Mouse (Mus musculus) kidney, adult 8-10 months (tissue): ENCODE data around the gene Gpa33.

Experiments
- DNase-seq, 2 experiments: peaks; one replicate each; pipeline ENCODE4 v3.0.0; 2022

The Gpa33 gene

DNA sequence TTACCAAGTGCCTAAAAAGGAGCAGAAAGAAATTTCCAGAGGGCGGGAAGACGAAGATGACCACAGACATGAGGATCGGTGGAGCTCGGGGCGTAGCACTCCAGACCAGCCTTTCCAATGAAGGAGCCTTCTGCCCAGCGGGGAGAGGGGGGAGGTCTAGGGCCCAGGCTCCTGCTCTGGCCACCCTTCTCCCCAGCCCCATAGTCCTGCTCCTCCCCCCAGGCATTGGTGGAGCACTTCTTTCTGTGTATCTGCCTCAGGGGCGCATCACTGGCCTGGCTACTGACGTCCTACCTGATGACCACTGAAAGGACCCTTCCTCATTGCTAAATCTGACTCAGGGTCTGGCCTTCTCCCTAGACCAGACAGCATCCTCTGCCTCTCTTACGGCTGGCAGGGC is 35.1 kb downstream of the Gpa33 start:
- DNase-seq: no peak

DNA sequence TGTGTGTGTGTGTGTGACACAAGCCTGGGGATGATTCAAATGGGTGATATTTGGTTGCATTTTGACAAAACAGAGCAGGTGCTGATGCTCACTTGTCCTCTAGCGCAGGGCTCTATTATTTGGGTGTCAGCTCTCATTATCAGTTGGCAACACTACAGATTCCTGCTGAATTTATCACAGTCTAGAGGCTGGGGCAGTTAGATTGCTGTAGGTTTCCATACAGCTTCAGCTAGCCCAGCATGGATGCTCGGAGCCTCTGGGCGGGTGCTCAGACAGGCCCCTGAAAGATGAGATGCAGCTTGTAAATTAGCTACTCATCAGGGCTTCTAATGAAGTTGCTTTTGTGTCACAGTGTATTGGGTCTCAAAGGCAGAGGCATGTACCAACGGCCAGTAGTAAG is 37.4 kb downstream of the Gpa33 start:
- no peak for DNase-seq

DNA sequence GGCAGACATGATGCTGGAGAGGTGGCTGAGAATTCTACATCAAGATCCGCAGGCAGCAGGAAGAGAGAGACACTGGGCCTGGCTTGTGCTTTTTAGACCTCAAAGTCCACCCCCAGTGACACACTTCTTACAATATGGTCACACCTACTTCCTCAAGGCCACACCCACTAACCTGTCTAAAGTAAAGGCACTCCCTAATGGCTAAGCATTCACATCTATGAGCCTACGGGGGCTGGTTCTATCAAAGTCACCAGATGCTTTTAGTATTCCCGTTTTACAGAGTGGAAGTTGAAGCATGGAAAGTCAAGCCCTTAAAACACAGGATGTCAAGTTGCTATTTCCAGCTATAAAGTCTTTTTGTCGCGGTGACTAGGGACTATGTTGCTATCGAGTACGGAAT is 38.0 kb downstream of the Gpa33 start:
- no peak for DNase-seq

DNA sequence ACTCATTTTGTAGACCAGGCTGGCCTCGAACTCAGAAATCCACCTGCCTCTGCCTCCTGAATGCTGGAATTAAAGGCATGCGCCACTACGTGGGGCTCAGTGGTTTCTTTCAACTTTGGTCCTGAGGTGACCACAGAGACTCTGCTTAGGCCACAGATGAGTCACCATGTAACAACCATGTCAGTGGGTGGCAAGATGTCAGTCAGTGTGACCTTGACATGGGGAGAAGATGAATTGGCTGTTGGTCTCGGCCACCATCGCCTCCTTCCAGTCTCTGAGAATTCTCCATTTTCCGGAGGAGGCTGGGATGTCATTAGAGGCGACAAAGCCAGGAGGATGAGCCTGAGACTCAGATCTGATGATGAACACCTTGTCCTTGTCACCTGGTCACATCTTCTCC is 39.7 kb downstream of the Gpa33 start:
- DNase-seq: no peak

DNA sequence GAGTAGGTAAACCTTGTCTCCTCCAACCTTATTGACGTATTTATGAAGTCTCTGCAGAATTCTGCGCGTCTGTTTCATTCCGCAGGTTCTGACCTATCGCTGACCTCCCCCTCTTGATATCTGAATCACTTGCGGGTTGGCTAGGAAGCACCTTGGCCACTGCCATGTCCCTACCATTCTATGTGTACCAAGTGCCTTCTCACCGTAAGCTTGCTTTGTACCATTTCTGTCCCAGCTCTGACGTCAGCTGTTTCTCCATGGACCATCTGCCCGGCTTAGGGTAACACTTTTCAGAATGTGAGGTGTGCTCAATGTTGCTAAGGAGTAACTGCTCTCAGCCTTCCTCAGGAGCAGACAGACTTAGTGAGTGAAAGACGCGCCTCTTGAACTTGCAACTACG is 40.8 kb downstream of the Gpa33 start:
- DNase-seq: no peak

DNA sequence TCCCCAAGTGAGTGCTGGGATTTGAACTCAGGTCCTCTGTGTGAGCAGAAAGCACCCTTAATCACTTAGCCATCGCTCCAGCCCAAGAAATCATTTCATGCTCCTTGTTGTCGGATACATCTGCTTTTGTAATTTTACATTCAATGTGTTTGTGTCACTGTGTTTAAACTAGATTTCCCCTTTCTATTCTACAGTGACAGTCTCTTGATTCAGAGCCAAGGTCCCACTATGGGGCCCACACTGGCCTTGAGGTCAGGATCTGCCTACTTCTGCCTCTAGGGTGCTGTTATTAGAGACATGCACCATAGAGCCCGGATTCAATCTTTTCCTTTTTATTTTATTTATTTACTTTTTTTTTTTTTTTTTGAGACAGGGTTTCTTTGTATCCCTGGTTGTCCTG is 43.0 kb downstream of the Gpa33 start:
- no peak for DNase-seq

DNA sequence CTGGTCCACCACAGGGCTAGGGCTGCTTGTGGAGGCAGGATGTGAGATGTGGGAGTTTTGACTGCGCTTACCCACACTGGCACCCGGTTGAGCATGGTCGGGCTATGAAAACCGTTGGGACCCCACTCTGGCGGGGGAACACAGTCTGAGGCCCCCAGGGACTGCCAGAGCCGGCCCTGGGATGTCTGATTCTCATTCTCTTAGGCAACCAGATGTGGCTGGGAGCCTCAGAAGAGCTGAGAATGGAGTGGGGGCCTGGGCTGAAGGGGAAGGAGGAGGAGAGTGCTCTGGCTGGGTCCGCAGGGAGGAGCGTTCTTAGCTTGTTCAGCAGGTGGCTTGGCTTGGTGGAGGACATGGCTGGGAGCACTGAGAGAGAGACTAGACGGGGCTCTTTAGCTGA is 43.6 kb downstream of the Gpa33 start:
- no peak for DNase-seq

DNA sequence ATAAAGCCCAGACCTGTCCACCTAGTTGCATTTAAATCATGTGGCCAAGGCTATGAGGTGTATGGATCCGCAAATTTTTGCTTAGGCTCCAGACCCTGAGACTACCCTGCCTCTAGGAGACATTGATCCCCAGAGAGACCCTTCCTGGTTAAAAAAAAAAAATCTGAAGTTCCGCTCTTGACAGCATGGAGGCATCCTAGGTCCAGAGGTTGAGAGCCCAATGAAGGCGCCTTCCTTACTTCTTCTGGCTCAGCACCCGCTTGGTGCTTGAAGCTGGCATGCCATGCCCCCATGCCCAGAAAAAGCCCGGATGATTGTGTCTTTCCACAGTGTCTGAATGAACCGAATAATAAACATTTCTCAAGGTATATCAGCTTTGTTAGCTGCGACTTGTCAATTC is 51.5 kb downstream of the Gpa33 start:
- DNase-seq: no peak

DNA sequence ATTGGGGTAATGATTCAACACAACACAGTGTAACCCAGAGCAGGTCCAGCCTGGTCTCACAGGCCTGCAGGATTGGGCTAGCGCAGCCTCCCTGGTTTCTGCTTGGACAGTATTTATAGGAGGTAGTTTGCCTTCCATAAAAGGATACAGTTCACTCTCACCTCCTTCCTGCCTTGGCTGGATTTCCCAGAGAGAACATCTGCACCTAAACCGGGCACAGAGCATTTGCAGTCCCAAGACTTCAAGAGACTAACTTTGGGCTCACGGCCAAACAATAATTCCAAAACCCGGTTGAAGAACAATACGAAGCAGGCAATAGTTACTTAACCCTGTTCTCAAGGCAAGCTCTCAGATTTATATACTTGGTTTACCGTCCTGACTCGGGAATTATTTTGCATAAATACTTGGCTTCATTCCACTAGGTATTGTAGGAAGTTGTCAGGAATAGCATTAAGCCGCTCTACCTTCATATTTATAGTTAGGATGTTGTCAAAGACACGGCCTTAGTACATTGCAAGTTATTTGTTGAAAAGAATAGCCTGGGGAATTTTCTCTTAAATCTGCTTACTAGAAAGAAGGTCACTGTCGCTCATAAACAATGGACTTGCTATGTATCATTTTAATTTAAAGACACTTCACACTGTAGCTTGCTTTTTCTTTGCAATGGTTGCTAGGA is 53.1 kb downstream of the Gpa33 start:
- DNase-seq: no peak

DNA sequence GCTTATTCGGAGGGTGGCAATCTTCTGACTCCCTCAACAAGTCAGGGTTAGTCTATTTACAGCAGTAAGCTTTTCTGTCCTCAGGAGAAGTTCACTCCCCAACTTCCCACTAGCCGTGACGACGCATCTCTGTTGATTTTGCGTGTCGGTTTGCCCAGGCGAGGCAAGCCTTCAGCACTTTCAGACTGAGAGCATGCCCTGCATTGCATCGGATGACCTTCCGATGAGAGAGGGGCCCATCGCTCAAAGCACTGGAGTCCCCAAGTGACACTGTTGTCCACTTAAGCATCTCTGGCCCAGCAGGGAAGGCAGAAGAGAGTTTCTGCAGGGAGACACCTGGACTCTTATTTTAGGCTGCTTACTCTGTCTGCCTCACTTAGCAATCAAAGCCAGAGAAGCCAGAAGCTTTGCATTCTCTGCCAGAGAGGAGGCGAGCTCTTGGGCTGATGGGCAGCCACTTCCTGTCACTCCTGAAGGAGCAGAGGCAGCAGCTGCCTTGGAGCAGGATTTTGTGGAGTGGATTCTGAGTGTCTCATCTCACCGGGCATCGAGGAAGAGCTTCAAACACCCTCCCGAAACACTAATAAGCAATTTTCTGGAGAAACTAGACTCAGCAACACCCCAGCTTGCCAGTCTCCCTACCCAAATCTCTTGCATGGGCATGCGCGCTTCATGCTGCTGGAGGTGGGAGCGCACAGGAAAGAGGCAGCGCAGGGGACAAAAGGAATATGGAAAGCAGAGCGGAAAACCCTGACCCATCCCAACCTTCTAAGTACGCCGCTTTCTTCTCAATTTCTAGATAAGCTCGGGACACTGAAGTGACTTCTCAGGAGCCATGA is 54.6 kb downstream of the Gpa33 start:
- no peak for DNase-seq

DNA sequence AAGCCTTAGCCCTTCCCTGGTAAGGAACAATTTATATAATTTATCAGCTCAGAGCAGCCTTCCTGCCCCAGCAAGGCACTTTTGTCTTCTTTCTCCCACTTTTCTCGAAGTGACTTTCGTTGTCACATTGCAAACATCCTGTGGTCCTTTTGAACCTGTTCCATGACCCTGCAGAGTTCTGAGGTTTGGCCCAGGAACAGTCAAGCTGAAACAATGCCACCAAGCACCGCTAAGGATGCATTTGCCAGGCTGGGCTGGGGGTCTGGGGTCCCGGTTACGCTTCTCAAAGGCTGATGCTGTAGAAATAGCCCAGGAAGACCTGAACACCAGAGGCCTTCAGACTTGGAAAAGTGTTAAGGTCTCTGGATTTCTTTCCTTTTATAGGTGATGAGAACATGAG is 55.3 kb downstream of the Gpa33 start:
- DNase-seq: no peak

DNA sequence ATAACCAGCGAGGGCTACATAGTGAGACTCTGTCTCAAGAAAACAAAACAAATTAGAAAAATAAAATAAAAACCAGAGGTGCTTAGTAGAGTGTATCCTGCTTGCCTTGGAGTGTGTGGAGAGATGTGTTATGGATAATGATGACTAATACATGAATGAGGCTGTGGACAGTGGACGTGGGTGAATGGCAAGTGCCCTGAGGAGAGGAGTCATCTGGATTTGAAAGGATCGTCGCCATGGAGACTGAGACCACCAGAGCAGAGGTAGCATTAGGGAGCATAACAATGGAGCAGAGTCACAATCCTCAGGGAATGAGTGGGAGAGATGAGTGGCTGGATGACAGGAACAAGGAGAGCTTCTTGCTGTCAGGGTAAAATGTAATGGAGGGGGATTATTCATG is 59.8 kb downstream of the Gpa33 start:
- no peak for DNase-seq

DNA sequence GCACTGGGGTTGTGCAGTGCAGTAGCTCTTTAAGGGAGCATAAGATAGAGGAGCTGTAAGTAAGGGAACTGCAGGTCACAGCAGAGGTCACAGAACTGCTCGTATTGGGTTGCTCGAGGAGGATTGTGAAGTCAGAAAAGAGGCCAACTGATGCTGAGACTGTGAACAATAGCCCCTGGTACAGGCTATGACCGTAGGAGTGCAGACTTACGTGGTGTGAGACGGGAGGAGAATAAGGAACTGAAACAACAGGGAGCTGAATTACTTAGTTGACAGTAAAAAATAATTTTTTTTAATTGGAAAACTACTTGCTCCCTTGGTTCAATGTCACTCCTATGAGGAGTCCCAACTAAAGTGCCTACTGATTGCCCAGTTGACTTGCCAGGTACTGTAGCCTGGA is 74.1 kb downstream of the Gpa33 start:
- DNase-seq: no peak

DNA sequence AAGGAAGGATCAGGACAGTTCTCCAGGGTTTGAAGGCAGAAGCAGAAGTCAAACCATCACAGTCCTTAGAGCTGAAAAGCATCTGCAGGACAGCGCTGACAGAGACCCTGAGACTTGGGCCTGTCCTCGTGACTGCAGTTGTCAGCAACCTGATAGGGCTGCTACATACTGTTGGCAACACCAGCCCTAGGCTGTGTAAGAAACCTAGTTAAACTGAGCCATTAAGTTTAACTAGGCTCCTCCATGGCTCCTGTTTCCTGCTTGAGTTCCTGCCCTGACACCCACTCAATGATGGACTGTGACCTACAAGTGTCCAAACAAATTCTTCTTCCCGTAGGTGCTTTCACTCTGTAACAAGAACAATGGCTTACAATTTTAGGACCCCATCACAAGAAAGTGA is 75.1 kb downstream of the Gpa33 start:
- no peak for DNase-seq

DNA sequence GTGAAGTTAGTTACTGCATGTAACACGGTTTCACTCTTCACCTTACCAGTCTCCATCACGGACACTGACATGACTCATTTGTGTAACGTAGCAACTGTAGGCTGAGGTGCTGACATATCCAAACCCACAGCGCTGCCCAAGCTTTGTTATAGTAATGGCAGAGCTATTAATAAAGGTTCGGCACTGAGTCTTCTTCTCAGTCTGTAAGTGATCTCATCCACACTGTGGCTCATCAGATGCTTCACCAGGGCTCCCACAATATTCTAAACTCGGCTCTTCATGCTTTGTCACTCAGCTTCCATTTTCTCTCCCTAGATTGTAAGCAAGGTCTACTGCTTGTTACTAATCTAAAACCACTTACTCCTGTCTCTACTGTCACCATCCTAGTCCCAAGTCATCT is 79.3 kb downstream of the Gpa33 start:
- DNase-seq: no peak

DNA sequence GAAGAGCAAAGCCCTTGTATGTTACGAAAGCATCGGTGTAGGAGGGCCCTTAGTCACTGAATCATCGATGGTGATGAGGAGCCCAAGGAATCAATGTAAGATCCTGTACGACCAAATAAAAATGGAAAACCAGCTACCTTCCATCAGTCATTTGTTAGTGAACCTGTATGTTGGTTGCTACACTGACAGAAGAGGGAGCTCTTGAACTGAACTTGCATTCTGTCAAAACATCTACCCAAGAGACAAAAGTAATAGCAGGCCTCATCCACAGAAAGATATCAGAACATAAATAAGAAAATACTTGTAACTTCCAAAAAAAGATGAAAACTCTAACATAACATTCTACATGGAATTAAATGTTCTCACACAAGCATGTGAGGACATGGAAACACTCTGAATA is 84.1 kb downstream of the Gpa33 start:
- DNase-seq: peak in 1 of 2 experiments; percentile 8
